Mouse (Mus musculus): ENCODE data around the gene Slc16a8.

Gene Slc16a8

GRCm38 (mm10) chr15:79254661-79255060, at the start of gene Slc16a8:
Gene Slc16a8, minus strand, starts transcription at chr15:79254761.
- no peak for DNase-seq

GRCm38 (mm10) chr15:79303725-79304124, 49.2 kb upstream of the Slc16a8 start:
- peak; percentile 72 for DNase-seq

GRCm38 (mm10) chr15:79299563-79300155, 45.1 kb upstream of the Slc16a8 start:
- no peak for DNase-seq

GRCm38 (mm10) chr15:79298553-79298952, 44.0 kb upstream of the Slc16a8 start:
- no peak for DNase-seq

GRCm38 (mm10) chr15:79292779-79293178, 38.2 kb upstream of the Slc16a8 start:
- DNase-seq: no peak

- peak; percentile 34 for DNase-seq
These were observed 35.8 kb upstream of the Slc16a8 start for GRCm38 (mm10) chr15:79290340-79290739.

GRCm38 (mm10) chr15:79289441-79289840, 34.9 kb upstream of the Slc16a8 start:
- DNase-seq: no peak

- no peak for DNase-seq
These were observed 33.8 kb upstream of the Slc16a8 start for GRCm38 (mm10) chr15:79288387-79288786.

GRCm38 (mm10) chr15:79287091-79287490, 32.5 kb upstream of the Slc16a8 start:
- no peak for DNase-seq

GRCm38 (mm10) chr15:79286141-79286540, 31.6 kb upstream of the Slc16a8 start:
- no peak for DNase-seq

GRCm38 (mm10) chr15:79285399-79285798, 30.8 kb upstream of the Slc16a8 start, which contains the start of gene Baiap2l2:
Gene Baiap2l2, minus strand, starts transcription at chr15:79285537.
- DNase-seq: no peak

GRCm38 (mm10) chr15:79283371-79283770, 28.8 kb upstream of the Slc16a8 start:
- no peak for DNase-seq

- no peak for DNase-seq
These were observed 27.9 kb upstream of the Slc16a8 start for GRCm38 (mm10) chr15:79282434-79282833.

- peak; percentile 83 for DNase-seq
These were observed 26.8 kb upstream of the Slc16a8 start for GRCm38 (mm10) chr15:79281389-79281788.

GRCm38 (mm10) chr15:79280850-79281249, 26.3 kb upstream of the Slc16a8 start:
- peak; percentile 55 for DNase-seq

GRCm38 (mm10) chr15:79280209-79280608, 25.6 kb upstream of the Slc16a8 start:
- peak; percentile 74 for DNase-seq

- DNase-seq: no peak
These were observed 23.2 kb upstream of the Slc16a8 start for GRCm38 (mm10) chr15:79277728-79278127.

- DNase-seq: no peak
These were observed 18.5 kb upstream of the Slc16a8 start for GRCm38 (mm10) chr15:79273020-79273419.

- peak; percentile 73 for DNase-seq
These were observed 16.7 kb upstream of the Slc16a8 start for GRCm38 (mm10) chr15:79271124-79271746.

GRCm38 (mm10) chr15:79270317-79271123, 16.0 kb upstream of the Slc16a8 start:
- peak; percentile 95 for DNase-seq

- no peak for DNase-seq
These were observed 14.0 kb upstream of the Slc16a8 start for GRCm38 (mm10) chr15:79268521-79268920.

GRCm38 (mm10) chr15:79265384-79265783, 10.8 kb upstream of the Slc16a8 start:
- DNase-seq: peak; percentile 33

- DNase-seq: no peak
These were observed 9.2 kb upstream of the Slc16a8 start for GRCm38 (mm10) chr15:79263726-79264125.

GRCm38 (mm10) chr15:79262786-79263309, 8.3 kb upstream of the Slc16a8 start:
- no peak for DNase-seq

Measured in thymus, postnatal 14 days (tissue).